Mouse (Mus musculus) inflammation-experienced regulatory T-cells, adult 6 months (primary cell): ENCODE measurements around the gene Dlgap1. TPM values are rescaled to one million over a fixed set of nuclear protein-coding genes. Genes with fewer than 3 reads are reported as not detected.

ENCODE experiments used
- ATAC-seq: one replicate; pipeline ENCODE4 v1.8.0; 2017
- polyA plus RNA-seq, 3 experiments: library from polyadenylated mRNA; unstranded; fragments of 100-300 nt; shearing (Covaris generic); gene quantifications; one replicate each; pipeline ENCODE4 v1.2.1; 2017

Dlgap1 gene
- polyA plus RNA-seq, 3 experiments from 2014 or later = not detected

DNA sequence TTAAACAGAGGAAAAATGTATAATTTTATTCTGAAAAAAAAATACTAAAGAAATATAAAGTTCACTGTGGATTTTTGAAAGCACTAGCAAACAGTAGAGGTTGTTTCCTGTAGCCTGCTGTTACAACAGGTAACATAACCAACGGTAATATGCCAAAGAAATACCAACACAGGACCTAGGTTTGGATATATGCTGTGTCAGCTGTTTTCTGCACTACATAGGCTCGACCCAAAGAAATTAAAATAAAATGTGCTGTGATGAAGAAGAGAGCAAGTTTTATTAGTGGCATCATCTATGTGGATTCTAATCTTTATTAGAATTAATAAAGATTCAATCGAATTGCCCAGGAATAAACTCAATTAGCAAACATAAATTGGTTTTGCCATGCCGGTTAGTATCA, 378.5 kb downstream of the Dlgap1 start:
- ATAC-seq = no peak

DNA sequence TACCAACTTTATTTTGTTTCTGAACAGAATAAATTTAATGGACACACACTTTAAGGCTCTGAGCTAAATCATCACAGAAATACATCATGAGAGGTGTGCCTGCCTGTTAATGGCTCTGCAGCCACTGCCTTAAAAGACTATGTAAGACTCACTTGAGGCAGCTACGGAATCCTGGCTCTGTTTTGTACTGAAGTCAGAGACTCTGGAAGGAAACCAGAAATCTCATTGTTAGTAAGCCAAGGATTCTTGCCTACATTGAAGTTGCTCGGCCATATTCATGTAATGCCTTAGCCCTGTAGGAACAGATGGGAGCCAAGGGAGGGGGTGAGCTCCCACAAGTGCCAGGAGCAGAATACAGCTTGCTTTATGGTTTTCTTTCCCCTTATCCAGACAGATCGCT, 394.7 kb downstream of the Dlgap1 start:
- ATAC-seq = no peak

GRCm38 (mm10) chr17:70363971-70364370, 395.1 kb downstream of the Dlgap1 start:
- no peak for ATAC-seq

DNA sequence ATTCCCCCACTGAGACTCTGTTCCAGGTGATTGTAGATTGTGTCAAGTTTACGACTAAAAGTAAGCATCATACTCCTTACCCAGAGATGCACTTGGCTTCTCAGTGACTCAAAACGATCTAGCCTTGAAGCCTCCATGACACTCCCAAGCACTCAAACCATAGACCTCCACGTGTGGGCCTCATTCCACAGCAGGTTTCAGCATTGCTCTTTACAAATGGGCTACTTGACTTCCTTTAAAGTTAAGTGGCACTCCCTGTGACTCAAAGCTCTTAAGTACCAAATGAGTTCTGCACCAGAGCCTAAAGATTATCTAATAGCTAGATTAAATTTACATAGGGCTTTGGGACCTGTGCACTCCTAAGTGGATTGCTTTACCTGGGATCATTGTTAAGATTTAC, 400.3 kb downstream of the Dlgap1 start:
- ATAC-seq = no peak

DNA sequence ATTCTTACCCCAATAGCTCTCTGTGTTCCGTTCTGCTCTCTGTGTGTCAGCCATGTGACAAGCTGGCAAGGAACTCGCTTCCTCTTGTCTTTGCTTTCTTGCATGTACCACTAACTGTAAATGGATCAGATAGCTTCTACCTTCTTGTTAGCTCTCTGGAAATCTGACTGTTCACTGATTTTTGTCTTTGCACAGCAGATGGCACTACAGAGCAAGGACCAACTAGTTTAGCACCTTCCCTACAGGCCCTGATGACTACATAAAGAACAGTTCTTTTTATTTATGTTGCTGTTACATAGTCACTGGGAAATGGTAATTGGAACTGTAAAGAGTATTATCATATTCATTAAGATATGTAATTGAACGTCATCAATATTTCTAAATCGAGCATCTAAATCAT, 408.1 kb downstream of the Dlgap1 start:
- ATAC-seq = no peak

DNA sequence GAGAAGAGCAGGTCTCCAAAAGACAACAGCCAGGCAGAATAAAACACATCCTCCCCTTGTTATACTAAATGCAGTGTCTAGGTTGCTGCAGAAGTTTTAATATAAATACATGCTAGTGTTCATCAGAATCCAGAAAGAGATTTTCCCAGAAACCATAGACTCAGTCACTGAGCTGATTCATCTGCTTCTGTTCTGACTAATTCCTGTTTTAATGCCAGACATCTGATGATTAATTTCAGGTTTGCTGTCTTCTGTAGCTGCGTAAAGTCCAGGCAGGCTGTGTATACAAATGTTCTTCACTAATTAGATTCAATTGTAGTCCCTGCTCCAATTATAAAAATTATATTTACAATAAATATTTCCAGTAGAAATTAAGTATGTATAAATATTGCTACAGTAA, 419.6 kb downstream of the Dlgap1 start:
- no peak for ATAC-seq

DNA sequence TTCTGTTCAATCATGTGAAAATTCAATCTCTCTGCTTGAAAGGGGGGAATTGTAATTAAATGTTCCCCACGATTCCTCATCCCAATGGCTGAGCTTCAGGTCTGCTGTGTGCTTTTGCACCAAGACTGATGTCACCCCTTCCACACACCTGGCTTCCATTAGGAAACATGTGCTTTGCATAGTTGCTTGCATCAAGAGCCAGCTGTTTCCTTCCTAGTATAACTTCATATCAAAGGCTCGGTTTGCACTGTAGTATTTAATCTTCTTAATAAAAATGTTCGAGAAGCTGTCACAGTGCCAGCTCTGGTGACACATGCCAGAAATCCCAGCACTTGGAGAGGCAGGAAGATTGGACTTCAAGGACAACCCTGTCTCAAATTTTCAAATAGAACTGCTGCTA, 428.3 kb downstream of the Dlgap1 start:
- no peak for ATAC-seq

- ATAC-seq = no peak
Measured at GRCm38 (mm10) chr17:70397708-70398107, 428.8 kb downstream of the Dlgap1 start.

DNA sequence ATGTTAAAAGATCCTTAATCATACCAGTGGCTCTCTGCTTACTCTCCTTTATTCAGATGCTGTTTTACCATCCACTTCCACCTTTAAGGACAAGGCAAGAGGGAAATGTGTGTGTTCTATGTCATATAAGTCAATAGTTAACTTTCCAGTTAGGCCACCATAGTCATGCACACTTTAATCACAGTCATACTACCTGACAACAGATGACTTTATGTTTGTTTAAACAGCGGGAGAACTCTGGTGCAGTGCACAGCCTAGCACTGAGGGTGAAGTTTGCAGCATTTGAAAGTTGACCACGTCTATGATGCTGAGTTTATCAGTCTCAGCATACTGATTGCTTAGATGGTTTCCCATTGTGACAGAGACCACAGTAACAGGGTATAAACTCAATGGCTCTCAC, 433.0 kb downstream of the Dlgap1 start:
- ATAC-seq = no peak

- ATAC-seq = no peak
Measured at GRCm38 (mm10) chr17:70403750-70404149, 434.9 kb downstream of the Dlgap1 start.

- ATAC-seq = no peak
Measured at GRCm38 (mm10) chr17:70414202-70414601, 445.3 kb downstream of the Dlgap1 start.

- ATAC-seq = no peak
Measured at GRCm38 (mm10) chr17:70427866-70428265, 459.0 kb downstream of the Dlgap1 start.

- ATAC-seq = no peak
Measured at GRCm38 (mm10) chr17:70429746-70430451, 461.0 kb downstream of the Dlgap1 start.

DNA sequence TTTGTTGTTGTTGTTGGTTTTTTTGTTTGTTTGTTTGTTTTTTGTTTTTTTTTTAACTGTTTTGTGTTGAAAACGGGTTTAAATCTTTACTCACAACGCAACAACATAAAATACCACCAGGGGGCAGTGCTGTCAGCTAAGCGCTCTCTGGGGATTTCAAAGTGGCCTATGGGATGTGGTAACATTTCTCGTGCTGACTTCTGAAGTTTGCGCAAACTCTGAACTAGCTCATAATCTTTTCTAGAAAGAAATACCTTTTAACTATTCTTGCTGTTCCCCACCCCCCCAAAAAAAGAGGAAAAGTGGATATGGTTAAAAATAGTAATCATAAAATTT, 461.5 kb downstream of the Dlgap1 start:
- no peak for ATAC-seq

GRCm38 (mm10) chr17:70432834-70433233, 464.0 kb downstream of the Dlgap1 start:
- no peak for ATAC-seq

- no peak for ATAC-seq
Measured at GRCm38 (mm10) chr17:70434549-70434948, 465.7 kb downstream of the Dlgap1 start.

GRCm38 (mm10) chr17:70435612-70436011, 466.7 kb downstream of the Dlgap1 start:
- ATAC-seq = no peak

DNA sequence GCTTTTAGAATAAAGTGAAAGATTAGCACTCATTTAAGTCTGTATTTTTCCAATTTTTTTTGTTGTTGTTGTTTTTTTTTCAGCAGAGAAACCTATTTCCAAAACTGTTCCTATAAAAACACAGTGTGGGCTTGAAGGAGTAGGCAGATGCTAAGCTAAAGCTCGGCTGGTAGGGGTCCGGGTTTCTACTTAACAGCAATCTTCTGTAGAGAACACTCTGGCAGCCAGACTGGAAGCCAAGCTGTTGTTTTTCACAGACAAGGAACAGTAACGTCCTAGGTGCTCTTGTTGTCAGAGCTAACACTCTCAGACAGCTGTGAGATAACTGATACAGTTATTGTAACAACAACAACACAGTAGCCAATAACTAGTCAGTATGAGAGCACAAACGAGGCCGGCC, 468.4 kb downstream of the Dlgap1 start:
- ATAC-seq = no peak

- no peak for ATAC-seq
Measured at GRCm38 (mm10) chr17:70442976-70443375, 474.1 kb downstream of the Dlgap1 start.

GRCm38 (mm10) chr17:70446451-70446850, 477.6 kb downstream of the Dlgap1 start:
- no peak for ATAC-seq

DNA sequence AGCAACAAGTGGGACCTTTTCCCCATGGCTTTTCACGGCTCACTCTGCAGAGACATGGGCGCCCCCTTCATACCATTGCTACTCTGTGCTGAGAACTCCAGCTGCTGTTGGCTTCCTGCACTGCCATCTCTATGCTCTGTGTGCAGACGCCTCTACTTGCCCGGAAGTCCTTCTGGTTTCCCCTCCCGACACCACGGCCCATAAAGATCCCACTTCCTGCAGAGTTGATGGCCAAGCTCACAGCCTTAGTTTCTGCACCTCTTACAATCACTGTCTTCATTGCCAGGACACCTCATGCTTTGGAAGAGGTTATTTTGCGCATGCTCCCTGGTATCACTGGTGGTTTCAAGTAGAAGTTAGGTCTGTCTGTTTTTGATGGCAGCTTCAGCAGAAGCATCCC, 486.2 kb downstream of the Dlgap1 start:
- ATAC-seq = no peak

DNA sequence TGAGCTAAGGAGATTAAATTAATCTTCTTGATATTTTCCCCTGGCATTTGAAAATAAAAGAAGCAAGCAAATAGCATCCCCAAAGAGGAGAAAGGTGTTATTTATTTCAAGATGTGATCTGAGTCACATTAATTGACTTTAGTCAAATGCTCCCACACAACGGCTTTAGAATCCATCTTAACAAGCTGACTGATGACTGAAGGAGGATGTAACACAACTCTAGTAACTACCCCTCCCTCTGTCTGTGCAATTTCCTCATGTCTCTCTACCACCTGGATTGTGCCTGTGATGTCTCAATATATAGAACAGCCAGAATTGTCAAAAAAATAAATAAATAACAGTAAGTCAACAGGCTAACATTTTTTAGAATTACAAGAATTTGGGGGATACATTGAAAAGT, 488.2 kb downstream of the Dlgap1 start:
- ATAC-seq = no peak

DNA sequence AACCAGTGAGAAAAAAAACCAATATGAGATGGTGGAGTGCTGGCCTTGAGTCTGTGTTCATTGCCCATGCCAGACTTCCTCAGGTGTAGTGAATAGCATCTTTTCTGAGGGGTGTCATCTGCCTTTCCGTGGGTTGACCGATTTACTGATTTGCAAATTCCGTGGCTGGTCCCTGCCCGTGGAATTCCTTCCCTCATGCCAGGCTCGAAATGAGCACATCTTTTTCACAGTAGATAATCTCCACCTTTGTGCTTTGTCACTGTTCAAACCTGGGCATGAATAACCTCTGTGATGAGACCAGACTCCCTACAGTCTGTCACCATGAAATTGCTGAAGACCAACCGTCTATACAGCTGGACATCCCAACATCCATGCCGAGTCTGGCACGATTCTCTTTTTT, 493.4 kb downstream of the Dlgap1 start:
- no peak for ATAC-seq

GRCm38 (mm10) chr17:70462771-70463491, 494.1 kb downstream of the Dlgap1 start:
- no peak for ATAC-seq

DNA sequence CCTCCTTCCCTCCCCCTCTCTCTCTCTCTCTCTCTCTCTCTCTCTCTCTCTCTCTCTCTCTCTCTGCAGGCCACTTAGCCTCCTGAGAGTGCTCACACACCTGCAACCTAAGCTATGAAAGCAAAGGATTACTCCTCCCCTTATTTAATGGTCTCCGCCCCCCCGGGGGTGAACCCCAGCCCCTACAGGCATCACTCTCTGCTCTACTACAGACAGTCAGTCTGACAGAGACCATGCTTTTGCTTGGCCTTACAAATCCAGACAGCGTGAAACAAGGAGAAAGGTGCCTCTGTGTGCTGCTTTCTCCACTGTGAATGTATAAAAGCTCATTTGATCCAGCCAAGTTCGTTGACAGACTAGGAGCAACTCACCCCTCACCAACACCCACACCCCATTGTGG, 497.5 kb downstream of the Dlgap1 start:
- no peak for ATAC-seq
